Mouse (Mus musculus) midbrain, embryonic 11.5 days (tissue): ENCODE data around the gene Sdk2. TPM values are rescaled to one million over a fixed set of nuclear protein-coding genes. Genes with fewer than 3 reads are reported as not detected.

ENCODE experiments used
- ATAC-seq: fragments of 200-750 bp; cut with Nextera tagmentation; 2 replicates; pipeline ENCODE4 v1.8.0; 2017; ENCODE audit warnings: moderate TSS enrichment, moderate library complexity; ENCODE audit not compliant: low FRiP score
- DNase-seq: peaks from one replicate; pipeline ENCODE4 v3.0.0; 2015; ENCODE audit warnings: low spot score; ENCODE audit errors: missing footprints
- H3K27ac ChIP-seq: fragments of 300-500 bp; sonication (generic); 2 replicates; pipeline ENCODE4 v1.5.1; 2014; ENCODE audit warnings: low read depth, low read length
- H3K27me3 ChIP-seq: fragments of 300-500 bp; sonication (generic); 2 replicates; pipeline ENCODE4 v1.6.1; 2014; ENCODE audit warnings: mild to moderate bottlenecking, low read length, moderate library complexity, mixed read lengths; ENCODE audit not compliant: control insufficient read depth, insufficient read depth
- H3K36me3 ChIP-seq: fragments of 300-500 bp; sonication (generic); 2 replicates; pipeline ENCODE4 v1.6.1; 2014; ENCODE audit warnings: mild to moderate bottlenecking, low read length, moderate library complexity, mixed read lengths; ENCODE audit not compliant: control insufficient read depth, insufficient read depth
- H3K4me1 ChIP-seq: fragments of 300-500 bp; sonication (generic); 2 replicates; pipeline ENCODE4 v1.6.1; 2014; ENCODE audit warnings: low read length; ENCODE audit not compliant: control insufficient read depth, insufficient read depth
- H3K4me2 ChIP-seq: fragments of 300-500 bp; sonication (generic); 2 replicates; pipeline ENCODE4 v1.6.1; 2014; ENCODE audit warnings: mild to moderate bottlenecking, moderate library complexity
- H3K4me3 ChIP-seq: fragments of 300-500 bp; sonication (generic); 2 replicates; pipeline ENCODE4 v1.5.1; 2014; ENCODE audit warnings: low read depth, low read length
- H3K9ac ChIP-seq: fragments of 300-500 bp; sonication (generic); 2 replicates; pipeline ENCODE4 v1.6.1; 2014; ENCODE audit warnings: low read length
- H3K9me3 ChIP-seq: fragments of 300-500 bp; sonication (generic); 2 replicates; pipeline ENCODE4 v1.6.1; 2016; ENCODE audit warnings: low read length; ENCODE audit not compliant: control insufficient read depth
- WGBS: fragments of 180-500 bp; shearing (Covaris S2); extraction: QIAGEN DNeasy Blood & Tissue Kit; methylation state at CpG from one replicate; pipeline ENCODE4 v1.1.7; 2014; 5-methylcytosine and 5-hydroxymethylcytosine counted together
- polyA plus RNA-seq: library from polyadenylated mRNA; unstranded; fragments of >200 nt; fragmentation: Nextera tagmentation; extraction: Ambion mirVana; gene quantifications from 2 replicates; pipeline ENCODE4 v1.2.1, GENCODE M21; 2014

The Sdk2 gene
- polyA plus RNA-seq, 1 experiment from 2014 or later = 2.6 TPM

DNA sequence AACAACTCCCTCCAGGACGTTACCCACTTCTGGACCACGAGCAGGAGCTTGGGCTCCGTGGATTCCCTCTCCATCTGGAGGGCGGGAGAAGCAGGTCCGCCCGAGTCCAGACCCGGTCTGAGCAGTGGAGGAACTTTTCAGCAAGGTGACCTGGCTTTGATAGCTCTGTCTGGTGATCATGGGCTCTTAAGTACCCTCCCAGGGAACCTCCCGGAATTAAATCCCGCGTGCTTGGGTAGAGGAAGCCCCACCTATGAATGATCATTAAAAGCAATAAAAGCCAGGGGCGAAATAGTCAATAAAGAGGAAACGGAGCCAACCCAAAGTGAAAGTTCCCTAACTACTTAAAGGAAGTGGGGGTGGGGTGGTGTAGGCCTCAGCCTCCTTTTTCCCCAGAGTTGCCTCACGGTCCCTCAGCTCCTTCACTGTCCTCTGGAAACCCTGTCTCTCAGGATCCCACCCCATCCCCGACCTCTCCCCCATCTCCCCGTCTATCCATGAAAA, 314.6 kb downstream of the Sdk2 start:
- H3K9me3 ChIP-seq = no peaks in the 10 kb centered on the region
- ATAC-seq (peak; percentile 4), DNase-seq (no peak)
- H3K9ac ChIP-seq = peak overlapping the region; percentile 58
- peak overlapping the region; percentile 86 for H3K4me2 ChIP-seq
- peak overlapping the region; percentile 93 for H3K4me3 ChIP-seq
- H3K27me3 ChIP-seq = no peaks in the 10 kb centered on the region
- H3K4me1 ChIP-seq = peaks cover 27% of the 10 kb centered on the region
- H3K36me3 ChIP-seq = no peaks in the 10 kb centered on the region
- H3K27ac ChIP-seq = peak overlapping the region; percentile 57; the same call in 1 of the 2 replicates
- WGBS = 28% methylated on average over 15 of the region's 15 CpGs

DNA sequence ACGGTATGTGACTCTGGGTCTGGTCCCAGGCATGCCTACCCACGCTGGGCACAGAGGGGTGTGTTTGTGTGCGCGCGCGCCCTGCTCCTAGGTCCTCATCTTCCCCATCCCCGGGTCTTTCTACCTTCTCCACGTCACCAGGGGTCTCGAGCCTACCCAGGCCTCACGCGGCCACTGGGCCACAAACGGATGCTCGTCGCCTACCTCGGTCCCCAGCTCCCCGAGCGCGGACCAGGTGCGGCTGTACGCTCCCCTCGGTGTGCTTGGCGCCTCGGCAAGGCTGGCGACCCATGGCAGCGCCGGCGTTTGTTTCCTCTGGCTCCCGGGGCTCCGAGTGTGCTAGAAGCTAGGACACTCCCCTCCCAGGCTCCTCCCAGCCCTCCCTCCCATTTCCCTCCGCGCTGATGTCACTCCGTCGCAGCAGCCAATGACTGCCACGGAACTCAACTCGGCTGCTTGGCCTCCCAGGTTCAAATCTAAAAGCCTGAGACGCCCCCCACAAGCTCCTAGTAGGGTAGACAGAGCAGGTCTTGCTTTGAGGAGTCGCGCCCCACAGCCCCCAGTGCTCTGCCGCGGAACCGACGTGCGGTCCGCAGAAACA, 315.3 kb downstream of the Sdk2 start, which contains the start of gene Cdc42ep4:
Gene Cdc42ep4 (minus strand): TSS at position 398 of the 601 bp plus-strand sequence.
- H3K4me3 ChIP-seq = peak within 1 kb of the TSS; percentile 93
- H3K27ac ChIP-seq = peak within 1 kb of the TSS; percentile 85
- ATAC-seq (peak; percentile 81), DNase-seq (peak; percentile 98)
- peaks cover 27% of the 10 kb centered on the region for H3K4me1 ChIP-seq
- H3K4me2 ChIP-seq = peak within 1 kb of the TSS; percentile 86
- H3K27me3 ChIP-seq = no peaks in the 10 kb centered on the region
- H3K9me3 ChIP-seq = no peaks in the 10 kb centered on the region
- no peaks in the 10 kb centered on the region for H3K36me3 ChIP-seq
- H3K9ac ChIP-seq = peak within 1 kb of the TSS; percentile 96
- WGBS = under 1% methylated on average over 44 of the region's 44 CpGs

- H3K9me3 ChIP-seq = no peaks in the 10 kb centered on the region
- peaks cover 27% of the 10 kb centered on the region for H3K4me1 ChIP-seq
- H3K36me3 ChIP-seq = no peaks in the 10 kb centered on the region
- peak overlapping the region; percentile 86 for H3K4me2 ChIP-seq
- WGBS = under 1% methylated on average over 64 of the region's 67 CpGs
- DNase-seq = peak; percentile 98
- peak overlapping the region; percentile 93 for H3K4me3 ChIP-seq
- peak overlapping the region; percentile 96 for H3K9ac ChIP-seq
- peak; percentile 47 for ATAC-seq
- no peaks in the 10 kb centered on the region for H3K27me3 ChIP-seq
- peak overlapping the region; percentile 85 for H3K27ac ChIP-seq
These were observed 316.0 kb downstream of the Sdk2 start for GRCm38 (mm10) chr11:113750571-113751483.

GRCm38 (mm10) chr11:113749749-113750351, 317.0 kb downstream of the Sdk2 start:
- no peaks in the 10 kb centered on the region for H3K36me3 ChIP-seq
- ATAC-seq = peak; percentile 56
- no peaks in the 10 kb centered on the region for H3K27me3 ChIP-seq
- peak; percentile 95 for DNase-seq
- peaks cover 27% of the 10 kb centered on the region for H3K4me1 ChIP-seq
- H3K27ac ChIP-seq = peak overlapping the region; percentile 85
- WGBS = 0% methylated on average over 9 of the region's 9 CpGs
- peak overlapping the region; percentile 96 for H3K9ac ChIP-seq
- peak overlapping the region; percentile 86 for H3K4me2 ChIP-seq
- peak overlapping the region; percentile 93 for H3K4me3 ChIP-seq
- H3K9me3 ChIP-seq = no peaks in the 10 kb centered on the region

GRCm38 (mm10) chr11:113748797-113749521, 317.9 kb downstream of the Sdk2 start:
- H3K9ac ChIP-seq = peak overlapping the region; percentile 96
- ATAC-seq (no peak), DNase-seq (peak; percentile 94)
- H3K4me3 ChIP-seq = peak overlapping the region; percentile 93
- peaks cover 27% of the 10 kb centered on the region for H3K4me1 ChIP-seq
- peak overlapping the region; percentile 85 for H3K27ac ChIP-seq
- no peaks in the 10 kb centered on the region for H3K27me3 ChIP-seq
- H3K36me3 ChIP-seq = peaks cover 2% of the 10 kb centered on the region; the same call in 1 of the 2 replicates
- 12% methylated on average over 21 of the region's 21 CpGs for WGBS
- H3K9me3 ChIP-seq = no peaks in the 10 kb centered on the region
- H3K4me2 ChIP-seq = peak overlapping the region; percentile 86

DNA sequence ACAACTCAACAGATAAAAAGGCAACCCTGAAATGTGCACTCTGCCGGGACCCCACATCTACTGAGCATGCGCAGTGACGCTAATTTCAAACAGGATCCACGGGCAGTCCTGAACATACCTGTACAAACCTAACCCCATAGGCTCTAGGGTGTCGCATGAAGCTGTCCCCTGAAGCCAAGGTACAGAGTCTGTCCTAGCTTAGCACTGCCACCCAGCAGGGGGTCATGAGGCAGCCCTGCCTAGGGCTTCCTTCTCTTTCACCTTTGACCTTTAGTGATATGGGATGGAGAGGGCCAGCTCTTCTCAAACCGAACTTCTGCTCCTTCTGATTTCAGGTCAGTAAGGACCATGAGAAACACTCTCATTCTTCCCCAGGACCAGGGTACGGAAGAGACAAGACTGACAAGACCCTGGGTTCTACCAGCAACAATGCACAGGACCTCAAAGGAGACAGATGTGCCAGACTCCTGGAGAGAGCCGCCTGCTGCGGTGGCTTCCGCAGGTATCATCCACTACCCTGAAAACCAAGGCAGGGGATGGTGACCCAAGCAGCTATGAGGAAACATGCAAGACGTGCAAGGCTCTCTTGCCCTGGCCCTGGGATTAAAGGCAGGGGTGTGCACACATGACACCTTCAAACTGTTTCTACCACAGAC, 319.0 kb downstream of the Sdk2 start:
- H3K9me3 ChIP-seq = no peaks in the 10 kb centered on the region
- ATAC-seq (no peak), DNase-seq (no peak)
- no peak overlapping the region; the same call in 1 of the 2 replicates for H3K4me2 ChIP-seq
- H3K36me3 ChIP-seq = peaks cover 7% of the 10 kb centered on the region; the same call in 1 of the 2 replicates
- no peak overlapping the region for H3K4me3 ChIP-seq
- no peak overlapping the region for H3K27ac ChIP-seq
- no peak overlapping the region for H3K9ac ChIP-seq
- H3K27me3 ChIP-seq = no peaks in the 10 kb centered on the region
- 75% methylated on average over 11 of the region's 11 CpGs for WGBS
- peaks cover 27% of the 10 kb centered on the region for H3K4me1 ChIP-seq

DNA sequence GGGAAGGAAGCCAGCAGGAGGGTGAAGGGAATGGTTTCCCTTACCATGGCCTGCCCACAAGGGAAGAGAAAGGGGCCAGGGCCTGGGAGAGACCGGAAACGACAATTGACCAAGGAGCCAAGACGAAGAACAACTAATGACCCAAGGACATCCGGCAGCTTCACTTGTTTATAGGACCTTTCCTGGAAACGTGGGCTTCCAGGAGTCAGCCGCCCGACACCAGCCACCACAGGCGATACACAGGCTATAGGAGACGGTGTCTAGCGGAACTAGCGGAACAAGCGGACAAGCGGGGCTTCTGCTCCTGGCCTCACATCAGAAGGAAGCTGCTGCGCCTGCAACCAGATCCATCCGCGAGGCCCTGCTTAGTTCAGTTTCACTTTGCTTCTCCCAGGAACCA, 319.8 kb downstream of the Sdk2 start:
- no peak overlapping the region for H3K27ac ChIP-seq
- H3K4me1 ChIP-seq = peaks cover 26% of the 10 kb centered on the region
- DNase-seq (no peak), ATAC-seq (no peak)
- H3K4me3 ChIP-seq = no peak overlapping the region
- H3K9me3 ChIP-seq = no peaks in the 10 kb centered on the region
- H3K9ac ChIP-seq = no peak overlapping the region
- H3K36me3 ChIP-seq = peaks cover 11% of the 10 kb centered on the region; the same call in 1 of the 2 replicates
- H3K27me3 ChIP-seq = no peaks in the 10 kb centered on the region
- WGBS = 79% methylated on average over 16 of the region's 16 CpGs
- H3K4me2 ChIP-seq = no peak overlapping the region

- peaks cover 11% of the 10 kb centered on the region; the same call in 1 of the 2 replicates for H3K36me3 ChIP-seq
These were observed 320.9 kb downstream of the Sdk2 start for GRCm38 (mm10) chr11:113745961-113746360.

More at GRCm38 (mm10) chr11:113745961-113746360, 320.9 kb downstream of the Sdk2 start:
- Histone ChIP-seq H3K4me2 (no peak overlapping the region), H3K4me1 (peaks cover 24% of the 10 kb centered on the region), H3K27ac (no peak overlapping the region), H3K27me3 (no peaks in the 10 kb centered on the region), H3K4me3 (no peak overlapping the region), H3K9me3 (no peaks in the 10 kb centered on the region), H3K9ac (no peak overlapping the region)
- no peak for DNase-seq
- ATAC-seq = no peak
- 83% methylated on average over 4 of the region's 4 CpGs for WGBS
